Mouse (Mus musculus) limb, embryonic 12.5 days (tissue): ENCODE data around the gene Arl10. TPM values are rescaled to one million over a fixed set of nuclear protein-coding genes. Genes with fewer than 3 reads are reported as not detected.
A peak's percentile ranks its signal among the peaks of the same experiment; 100 is the strongest.

Experiments
- ATAC-seq: fragments of 200-750 bp; cut with Nextera tagmentation; 2 replicates; pipeline ENCODE4 v1.8.0; 2017; ENCODE audit warnings: low read depth, moderate TSS enrichment; ENCODE audit not compliant: insufficient number of reproducible peaks, insufficient read depth, low FRiP score, low TSS enrichment
- H3K27ac ChIP-seq: fragments of 300-500 bp; sonication (generic); 2 replicates; pipeline ENCODE4 v1.5.1; 2016; ENCODE audit warnings: mild to moderate bottlenecking, moderate library complexity
- H3K27me3 ChIP-seq: fragments of 300-500 bp; sonication (generic); 2 replicates; pipeline ENCODE4 v1.6.1; 2016; ENCODE audit warnings: mild to moderate bottlenecking, moderate library complexity
- H3K36me3 ChIP-seq: fragments of 300-500 bp; sonication (generic); 2 replicates; pipeline ENCODE4 v1.6.1; 2016; ENCODE audit warnings: mild to moderate bottlenecking, moderate library complexity
- H3K4me1 ChIP-seq: fragments of 300-500 bp; sonication (generic); replicated peaks from 2 replicates; pipeline ENCODE4 v1.6.1; 2016
- H3K4me2 ChIP-seq: fragments of 300-500 bp; sonication (generic); 2 replicates; pipeline ENCODE4 v1.6.1; 2016; ENCODE audit warnings: mild to moderate bottlenecking, moderate library complexity
- H3K4me3 ChIP-seq: fragments of 300-500 bp; sonication (generic); replicated peaks from 2 replicates; pipeline ENCODE4 v1.5.1; 2016; ENCODE audit warnings: mild to moderate bottlenecking
- H3K9ac ChIP-seq: fragments of 300-500 bp; sonication (generic); replicated peaks from 2 replicates; pipeline ENCODE4 v1.6.1; 2016; ENCODE audit warnings: mild to moderate bottlenecking, moderate library complexity
- H3K9me3 ChIP-seq: fragments of 300-500 bp; sonication (generic); 2 replicates; pipeline ENCODE4 v1.6.1; 2016; ENCODE audit warnings: mild to moderate bottlenecking, moderate library complexity
- WGBS: fragments of 180-500 bp; shearing (Covaris S2); methylation state at CpG from one replicate; pipeline ENCODE4 v1.1.7; 2016; 5-methylcytosine and 5-hydroxymethylcytosine counted together
- polyA plus RNA-seq: library from polyadenylated mRNA; unstranded; fragments of >200 nt; fragmentation: Nextera tagmentation; extraction: Ambion mirVana; gene quantifications from 2 replicates; pipeline ENCODE4 v1.2.1, GENCODE M21; 2016

Arl10 gene
- polyA plus RNA-seq, 1 experiment from 2014 or later = 38.8 TPM

DNA sequence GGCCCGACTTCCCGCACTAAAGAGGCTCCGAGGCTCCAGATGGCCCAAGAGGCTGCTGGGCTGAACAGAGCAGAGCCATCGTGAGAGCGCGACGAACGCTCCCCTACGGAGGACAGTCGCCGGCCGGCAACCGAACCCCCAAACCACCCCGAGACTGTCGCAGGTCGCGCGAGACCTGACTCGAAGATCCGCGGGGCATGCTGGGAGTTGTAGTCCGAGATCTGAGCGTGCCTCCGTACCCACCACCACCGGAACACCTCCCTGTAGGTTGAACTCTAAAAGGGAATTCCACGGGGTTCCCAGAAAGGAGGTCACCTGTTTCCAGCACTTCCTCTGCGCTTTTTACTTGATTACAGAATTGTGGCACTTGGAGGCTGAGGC lies 9.6 kb upstream of the Arl10 start, which contains the start of gene 4833439L19Rik:
Gene 4833439L19Rik, minus strand, starts transcription at position 235 of the 381 bp plus-strand sequence.
- peak within 1 kb of the TSS; percentile 97 for H3K4me3 ChIP-seq
- H3K27ac ChIP-seq = 0 out of 2 replicates have a peak within 1 kb of the TSS, but pooled peaks have one; percentile 62
- H3K4me2 ChIP-seq = peak within 1 kb of the TSS; percentile 91
- H3K9me3 ChIP-seq = no peaks in the 10 kb centered on the region
- ATAC-seq = peak; percentile 94
- under 1% methylated on average over 27 of the region's 27 CpGs for WGBS
- peak within 1 kb of the TSS; percentile 93 for H3K9ac ChIP-seq
- peaks cover 7% of the 10 kb centered on the region for H3K4me1 ChIP-seq
- H3K36me3 ChIP-seq = peaks cover 36% of the 10 kb centered on the region
- no peaks in the 10 kb centered on the region for H3K27me3 ChIP-seq

DNA sequence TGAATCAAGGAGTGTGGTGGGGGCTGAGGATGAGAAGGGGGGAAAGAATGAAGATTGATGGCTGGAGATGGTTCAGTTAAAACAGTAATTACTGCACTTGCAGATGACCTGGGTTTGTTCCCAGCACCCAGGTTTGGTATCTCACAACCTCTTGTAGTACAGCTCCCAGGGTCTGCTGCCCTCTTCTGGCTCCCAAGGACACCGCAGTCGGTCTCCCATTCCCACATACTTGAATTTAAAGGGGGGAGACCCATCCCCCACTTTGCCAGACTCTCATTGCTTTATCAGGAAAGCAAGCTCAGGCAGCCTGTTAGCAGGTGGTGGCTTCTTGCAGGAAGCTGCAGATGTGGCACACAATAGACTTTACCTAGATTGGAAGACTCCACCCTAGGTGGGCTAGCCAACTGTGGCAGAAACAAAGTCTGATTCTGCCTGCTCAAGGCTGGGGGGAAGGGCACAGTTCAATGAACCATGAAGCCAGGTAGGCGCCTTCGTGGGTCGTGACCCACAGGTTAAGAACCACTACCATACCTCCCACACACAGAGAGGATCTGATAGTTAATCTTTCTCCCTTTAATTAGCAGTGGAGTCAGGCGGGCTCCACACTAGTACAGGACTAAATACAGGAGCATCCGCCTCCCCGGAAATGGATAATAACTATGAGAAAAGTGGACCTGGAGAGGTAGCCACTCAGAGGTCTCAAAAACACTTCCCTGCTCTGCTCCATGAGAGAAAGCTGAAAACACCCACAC lies 9.0 kb upstream of the Arl10 start:
- Histone ChIP-seq H3K4me1 (peaks cover 7% of the 10 kb centered on the region), H3K27me3 (no peaks in the 10 kb centered on the region), H3K36me3 (peaks cover 30% of the 10 kb centered on the region), H3K4me2 (peak overlapping the region; percentile 91), H3K27ac (no peak overlapping the region), H3K9ac (no peak overlapping the region; the same call in 1 of the 2 replicates), H3K4me3 (peak overlapping the region; percentile 97), H3K9me3 (no peaks in the 10 kb centered on the region)
- ATAC-seq = 0 out of 2 replicates have a peak, but pooled peaks have one; percentile 2
- WGBS = 46% methylated on average over 8 of the region's 8 CpGs

DNA sequence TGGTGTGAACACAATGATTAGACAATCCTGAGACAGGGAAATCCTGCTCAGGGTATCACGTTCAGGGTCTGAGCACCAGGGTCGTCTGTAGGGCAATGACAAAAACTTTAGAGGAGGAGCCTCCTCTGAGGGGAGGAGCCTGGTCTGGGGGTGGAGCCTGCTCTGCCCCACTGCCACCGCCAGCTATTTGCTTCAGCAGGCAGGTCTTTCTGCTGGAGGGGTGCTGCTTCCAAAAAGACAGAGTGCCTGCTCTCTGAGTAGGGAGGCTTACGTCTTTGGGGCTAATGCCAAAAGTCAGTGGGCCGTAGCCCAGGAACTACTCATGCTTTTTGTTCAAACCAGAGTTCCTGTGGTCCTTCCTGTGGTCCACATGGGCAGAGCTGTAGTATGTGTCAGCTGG lies 6.4 kb upstream of the Arl10 start:
- H3K36me3 ChIP-seq = 0 out of 2 replicates have a peak, but pooled peaks cover 4% of the 10 kb centered on the region
- no peak overlapping the region for H3K4me2 ChIP-seq
- no peaks in the 10 kb centered on the region for H3K9me3 ChIP-seq
- H3K27me3 ChIP-seq = peaks cover 6% of the 10 kb centered on the region
- peaks cover 7% of the 10 kb centered on the region for H3K4me1 ChIP-seq
- no peak overlapping the region for H3K9ac ChIP-seq
- H3K27ac ChIP-seq = no peak overlapping the region
- H3K4me3 ChIP-seq = no peak overlapping the region
- ATAC-seq = no peak
- 44% methylated on average over 5 of the region's 5 CpGs for WGBS

DNA sequence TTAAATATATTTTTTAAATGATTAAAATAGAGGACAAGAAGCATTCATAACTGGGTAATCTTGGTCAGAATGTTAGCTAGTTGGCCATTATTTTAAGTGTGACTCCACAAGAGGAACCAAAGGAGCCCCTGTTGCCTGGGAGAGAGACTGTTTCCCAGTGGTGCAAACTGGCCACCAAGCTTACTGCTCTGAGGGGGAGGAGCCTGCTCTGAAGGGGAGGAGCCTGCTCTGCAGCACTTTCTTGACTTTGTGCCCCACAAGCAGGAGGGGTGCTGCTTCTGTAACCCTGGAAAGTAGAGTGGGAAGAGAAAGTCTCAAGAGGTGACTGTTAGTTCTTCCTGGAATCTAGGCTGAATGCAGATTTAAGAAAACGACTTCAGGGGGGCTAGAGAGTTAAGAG lies 5.5 kb upstream of the Arl10 start:
- 46% methylated on average over 1 of the region's 1 CpGs for WGBS
- Histone ChIP-seq H3K27ac (no peak overlapping the region), H3K9me3 (no peaks in the 10 kb centered on the region), H3K4me2 (no peak overlapping the region), H3K27me3 (peaks cover 9% of the 10 kb centered on the region), H3K9ac (no peak overlapping the region), H3K36me3 (no peaks in the 10 kb centered on the region), H3K4me1 (peaks cover 2% of the 10 kb centered on the region), H3K4me3 (no peak overlapping the region)
- ATAC-seq = no peak

DNA sequence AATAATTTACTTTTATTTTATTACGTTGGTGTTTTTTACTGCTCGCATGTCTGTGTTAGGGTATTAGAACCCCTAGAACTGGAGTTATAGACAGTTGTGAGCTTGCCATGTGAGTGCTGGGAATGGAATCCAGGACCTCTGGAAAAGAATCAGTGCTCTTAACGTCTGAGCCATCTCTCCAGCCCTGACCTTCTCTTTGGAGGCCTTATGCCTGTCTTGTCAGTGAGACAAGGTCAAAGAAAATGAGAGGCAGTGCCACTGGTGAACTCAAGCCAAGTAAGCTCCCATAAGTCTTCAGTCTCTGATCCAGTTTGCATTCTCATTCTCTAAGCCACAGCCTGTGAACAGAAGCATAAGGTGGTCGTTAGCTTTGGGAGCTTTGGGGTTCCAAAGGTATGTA lies 4.1 kb upstream of the Arl10 start:
- Histone ChIP-seq H3K9ac (no peak overlapping the region), H3K36me3 (no peaks in the 10 kb centered on the region), H3K4me1 (peaks cover 1% of the 10 kb centered on the region), H3K27ac (no peak overlapping the region), H3K9me3 (no peaks in the 10 kb centered on the region), H3K4me3 (no peak overlapping the region), H3K27me3 (peaks cover 9% of the 10 kb centered on the region), H3K4me2 (no peak overlapping the region)
- 74% methylated on average over 4 of the region's 4 CpGs for WGBS
- no peak for ATAC-seq

DNA sequence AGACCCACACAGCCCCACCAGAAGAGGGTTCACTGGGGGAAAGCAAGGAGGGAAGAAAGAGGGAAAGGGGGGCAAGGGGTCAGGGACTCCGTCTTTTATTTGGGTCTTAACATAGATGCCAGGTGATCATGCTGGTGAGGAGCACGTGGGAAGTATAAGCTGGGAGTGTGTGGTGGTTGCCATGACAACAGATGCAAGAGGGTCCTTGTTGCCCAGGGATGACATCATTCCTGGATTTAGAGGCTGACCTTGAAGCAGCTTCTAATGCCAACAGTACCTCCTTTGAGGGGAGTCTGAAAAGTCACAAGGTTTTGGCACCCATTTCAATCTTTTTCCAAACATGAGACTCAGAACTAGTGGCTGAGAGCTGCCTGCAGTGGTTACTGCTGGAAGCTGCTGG lies 3.2 kb upstream of the Arl10 start:
- WGBS = 39% methylated on average over 2 of the region's 2 CpGs
- no peak for ATAC-seq

DNA sequence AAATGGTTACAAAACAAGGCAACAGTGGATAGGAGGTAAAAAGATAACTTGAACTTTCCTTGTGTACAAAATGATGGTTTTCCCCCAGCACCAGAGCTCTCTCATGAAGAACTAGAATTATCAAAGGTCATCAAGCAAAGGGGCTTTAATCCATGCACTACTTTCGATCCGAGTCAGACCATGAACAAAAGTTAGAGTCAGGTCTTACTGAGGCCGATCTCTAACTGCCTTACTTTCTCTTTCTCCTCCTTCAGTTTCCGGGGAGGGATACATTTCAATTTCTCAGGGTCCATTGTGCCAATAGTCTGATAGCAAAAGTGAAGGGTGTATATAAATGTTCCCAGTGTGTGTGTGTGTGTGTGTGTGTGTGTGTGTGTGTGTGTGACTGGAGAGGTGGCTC lies 2.2 kb upstream of the Arl10 start:
- Histone ChIP-seq H3K27ac (no peak overlapping the region), H3K36me3 (peaks cover 17% of the 10 kb centered on the region), H3K4me1 (peaks cover 9% of the 10 kb centered on the region), H3K4me2 (no peak overlapping the region), H3K27me3 (peaks cover 9% of the 10 kb centered on the region), H3K9me3 (no peaks in the 10 kb centered on the region), H3K9ac (no peak overlapping the region), H3K4me3 (no peak overlapping the region)
- WGBS = 84% methylated on average over 4 of the region's 4 CpGs
- no peak for ATAC-seq

More for the DNA sequence above, 3.2 kb upstream of the Arl10 start:
- Histone ChIP-seq H3K36me3 (peaks cover 7% of the 10 kb centered on the region; the same call in 1 of the 2 replicates), H3K27me3 (peaks cover 9% of the 10 kb centered on the region), H3K9ac (no peak overlapping the region), H3K4me1 (peaks cover 9% of the 10 kb centered on the region), H3K4me3 (no peak overlapping the region), H3K9me3 (no peaks in the 10 kb centered on the region), H3K27ac (0 out of 2 replicates have a peak overlapping the region, but pooled peaks have one; percentile 41), H3K4me2 (no peak overlapping the region)

DNA sequence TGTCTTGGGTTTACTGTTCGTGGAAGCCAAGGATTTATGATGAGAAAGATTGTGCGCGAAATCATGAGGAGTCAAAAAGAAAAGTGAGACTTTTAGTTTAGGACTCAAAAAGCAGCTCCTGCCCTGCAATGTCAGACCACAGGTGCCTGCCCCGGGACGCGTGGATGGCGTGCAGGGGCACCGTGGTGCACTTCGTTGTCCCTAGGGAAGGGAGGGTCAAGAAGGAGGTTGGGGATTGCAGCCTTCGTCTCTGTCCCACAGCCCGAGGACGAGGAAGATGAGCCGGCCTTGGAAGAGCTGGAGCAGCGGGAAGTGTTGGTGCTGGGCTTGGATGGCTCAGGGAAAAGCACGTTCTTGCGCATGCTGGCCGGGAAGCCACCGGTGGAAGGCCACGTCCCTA lies 674 bp downstream of the Arl10 start:
- Histone ChIP-seq H3K36me3 (peaks cover 46% of the 10 kb centered on the region), H3K27ac (peak overlapping the region; percentile 85), H3K4me1 (peaks cover 9% of the 10 kb centered on the region), H3K4me3 (peak overlapping the region; percentile 93), H3K9ac (peak overlapping the region; percentile 91), H3K4me2 (peak overlapping the region; percentile 91), H3K27me3 (peaks cover 9% of the 10 kb centered on the region), H3K9me3 (no peaks in the 10 kb centered on the region)
- ATAC-seq = no peak
- 3% methylated on average over 19 of the region's 19 CpGs for WGBS

DNA sequence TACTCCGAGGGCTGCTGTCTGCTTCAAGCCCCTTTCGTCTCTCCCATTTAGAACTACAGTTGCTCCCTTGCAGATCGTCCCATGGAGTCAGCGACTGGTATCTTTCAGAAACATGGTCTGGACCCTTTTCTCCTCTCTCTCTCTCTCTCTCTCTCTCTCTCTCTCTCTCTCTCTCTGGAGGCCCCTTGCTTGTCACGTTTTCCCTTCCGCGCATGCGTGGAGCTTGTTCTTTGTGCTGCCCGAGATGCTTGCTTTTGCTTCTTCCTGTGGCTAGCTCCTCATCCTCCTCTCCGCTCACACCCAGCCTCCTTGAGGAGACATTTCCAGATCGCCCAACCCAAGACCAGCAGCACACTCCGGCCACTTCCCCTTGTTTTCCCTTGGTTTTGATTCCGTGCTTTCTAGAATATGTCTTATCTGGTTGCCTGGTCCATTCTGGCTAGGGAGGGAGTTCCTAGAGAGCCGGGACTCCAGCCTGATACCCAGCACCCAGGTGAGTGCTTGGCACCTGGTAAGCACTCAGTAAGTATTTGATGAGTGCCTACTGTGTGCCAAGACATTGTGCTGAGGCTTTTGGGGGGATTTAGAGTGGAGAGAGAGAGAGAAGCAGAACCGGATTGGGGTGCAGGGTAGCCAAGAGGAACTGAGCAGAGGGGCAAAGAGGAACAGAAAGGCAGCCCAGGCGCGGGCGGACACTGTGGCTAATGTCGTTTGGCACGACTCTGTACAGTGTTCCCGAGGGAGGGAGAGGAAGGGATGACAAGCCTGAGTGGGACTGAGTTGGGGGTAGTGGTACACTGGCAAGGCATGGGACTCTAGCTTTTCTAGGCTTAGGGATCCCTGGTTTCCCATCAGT lies 3.1 kb downstream of the Arl10 start:
- WGBS = 90% methylated on average over 21 of the region's 21 CpGs
- Histone ChIP-seq H3K27me3 (peaks cover 6% of the 10 kb centered on the region), H3K4me3 (no peak overlapping the region)

DNA sequence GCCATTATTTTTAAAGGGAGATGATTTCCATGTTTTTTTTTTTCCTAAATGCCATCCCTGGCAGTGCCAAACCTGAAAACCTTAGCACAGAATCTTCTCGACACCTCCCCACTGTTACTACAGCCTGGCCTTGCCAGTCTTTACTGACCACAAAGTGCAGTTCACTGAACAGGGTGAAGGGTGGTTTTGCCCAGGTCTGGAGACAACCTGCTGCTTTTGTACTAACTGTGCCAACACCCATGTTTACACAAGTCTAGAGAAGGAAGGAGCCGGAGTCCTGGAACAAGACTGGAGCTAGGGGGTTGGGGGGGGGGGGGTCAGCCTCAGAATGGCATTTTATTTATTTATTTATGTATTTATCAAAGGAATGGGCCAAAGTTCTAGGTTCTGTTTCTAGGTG lies 6.6 kb downstream of the Arl10 start:
- Histone ChIP-seq H3K27me3 (no peaks in the 10 kb centered on the region), H3K27ac (no peak overlapping the region), H3K9me3 (no peaks in the 10 kb centered on the region), H3K4me2 (no peak overlapping the region), H3K36me3 (peaks cover 100% of the 10 kb centered on the region), H3K9ac (no peak overlapping the region), H3K4me3 (no peak overlapping the region), H3K4me1 (peaks cover under 1% of the 10 kb centered on the region; the same call in 1 of the 2 replicates)
- no peak for ATAC-seq
- 81% methylated on average over 2 of the region's 2 CpGs for WGBS

More for the DNA sequence above, 3.1 kb downstream of the Arl10 start:
- Histone ChIP-seq H3K27ac (no peak overlapping the region), H3K9me3 (no peaks in the 10 kb centered on the region), H3K9ac (no peak overlapping the region), H3K36me3 (peaks cover 70% of the 10 kb centered on the region), H3K4me1 (peaks cover 9% of the 10 kb centered on the region), H3K4me2 (no peak overlapping the region)
- ATAC-seq = no peak

DNA sequence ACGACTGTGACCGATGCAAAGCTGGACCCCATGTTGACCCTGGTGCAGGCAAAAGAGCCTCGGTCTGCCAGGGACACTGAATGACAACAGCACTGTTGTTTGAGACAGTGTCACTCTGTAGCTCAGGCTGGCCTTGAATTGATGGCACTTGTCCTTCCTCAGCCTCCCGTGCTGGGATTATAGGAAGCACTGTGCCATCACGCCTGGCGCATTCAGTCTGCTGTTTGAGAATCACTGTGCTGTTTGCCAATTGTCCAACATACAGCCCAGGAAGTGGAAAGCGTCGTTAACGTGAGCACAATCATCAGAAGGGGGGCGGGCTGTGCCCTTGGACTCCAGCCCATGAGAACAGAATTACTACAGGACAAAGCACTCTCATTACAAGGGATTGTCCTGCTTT lies 7.3 kb downstream of the Arl10 start:
- Histone ChIP-seq H3K9me3 (no peaks in the 10 kb centered on the region), H3K9ac (no peak overlapping the region), H3K4me3 (no peak overlapping the region), H3K4me1 (no peaks in the 10 kb centered on the region), H3K36me3 (peaks cover 99% of the 10 kb centered on the region), H3K4me2 (no peak overlapping the region), H3K27ac (0 out of 2 replicates have a peak overlapping the region, but pooled peaks have one; percentile 17), H3K27me3 (no peaks in the 10 kb centered on the region)
- no peak for ATAC-seq
- 81% methylated on average over 10 of the region's 10 CpGs for WGBS
